Mouse (Mus musculus) frontal cortex, adult (tissue): Measurements from ENCODE around the gene Map9.
"Not testable (repeated sequence)": the region's sequence is repeated elsewhere in the genome, so short reads cannot be mapped to it uniquely, and the experiment has no call there.

Experiments
- ATAC-seq: cut with Nextera tagmentation; 2 replicates; pipeline ENCODE4 v1.9.2; 2017; ENCODE audit warnings: mild to moderate bottlenecking, moderate library complexity, mixed read lengths; ENCODE audit not compliant: low TSS enrichment

Gene Map9

GRCm38 (mm10) chr3:82407432-82407831, 49.6 kb downstream of the Map9 start:
- peak; percentile 55; the same call in 1 of the 2 replicates for ATAC-seq

GRCm38 (mm10) chr3:82412397-82412796, 54.6 kb downstream of the Map9 start:
- no peak for ATAC-seq

GRCm38 (mm10) chr3:82417958-82418357, 60.1 kb downstream of the Map9 start:
- ATAC-seq, result no peak

DNA sequence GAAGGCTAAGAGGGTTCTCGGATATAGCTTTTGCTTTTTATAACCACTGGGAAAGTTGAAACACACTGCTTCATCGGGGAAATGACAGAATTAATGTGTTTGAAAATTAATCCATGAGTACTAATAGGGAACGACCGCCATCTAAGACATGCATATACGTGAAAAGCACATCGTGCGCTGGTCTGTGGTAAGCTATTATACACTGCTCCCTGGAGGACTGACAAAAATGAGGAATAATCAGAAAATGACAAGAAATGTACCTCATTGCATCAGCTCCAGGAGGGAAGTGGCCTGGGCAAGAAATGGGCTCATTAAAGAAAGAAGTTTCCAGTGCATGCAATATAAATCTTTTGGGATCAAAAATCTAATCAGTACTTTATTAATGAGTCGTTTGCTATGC, 77.5 kb downstream of the Map9 start:
- no peak for ATAC-seq

DNA sequence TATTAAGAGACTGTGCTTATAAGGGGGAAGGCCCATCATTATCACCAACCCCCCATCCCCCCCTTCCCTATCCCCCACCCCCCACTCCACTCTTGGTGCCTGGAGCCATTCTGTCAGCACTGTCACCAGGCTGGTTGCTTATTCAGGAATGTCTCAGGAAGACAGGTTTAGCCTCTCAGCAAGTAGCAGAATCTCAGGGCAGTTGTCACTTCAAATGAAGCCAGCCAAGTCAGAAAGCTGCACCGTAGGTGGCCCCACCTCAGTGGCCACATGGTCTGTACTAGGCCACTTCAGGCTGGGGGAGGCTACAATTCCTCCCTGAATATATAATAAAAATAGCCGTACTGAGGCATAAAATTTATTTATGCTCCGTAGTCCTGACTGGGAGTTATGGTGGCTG, 83.1 kb downstream of the Map9 start:
- ATAC-seq, result no peak

GRCm38 (mm10) chr3:82441601-82442000, 83.8 kb downstream of the Map9 start:
- ATAC-seq, result not testable (repeated sequence)
